Mouse (Mus musculus): ENCODE measurements around the gene Hoxc9. TPM values are rescaled to one million over a fixed set of nuclear protein-coding genes. Genes with fewer than 3 reads are reported as not detected.

Gene Hoxc9
- polyA plus RNA-seq, 1 experiment from 2014 or later = not detected

MicroRNA genes within 50 kb of the gene (microRNA counts, 519-probe panel; counts per million panel counts)
- microRNA mmu-miR-615-3p = 110 counts per million, percentile 56 among the panel's probes with 10 or more counts
- microRNA mmu-miR-615-5p = 110 counts per million, percentile 56 among the panel's probes with 10 or more counts

Small RNAs within 50 kb of the gene (microRNA-seq; reads per million reads assigned to microRNA genes)
- gene Mir196a-2 (1.2 reads per million), gene Mir615 (18.4 reads per million, percentile 35 among the genes with 10 or more reads in this experiment)

Other genes starting within 250 kb of the Hoxc9 start
- not detected in 2 replicates for gene Hoxc13, start 55.3 kb upstream of the Hoxc9 start, polyA plus RNA-seq (2015; fragmentation: Nextera tagmentation; extraction: Ambion mirVana)
- gene Hoxc12, start 39.7 kb upstream of the Hoxc9 start, polyA plus RNA-seq (2015; fragmentation: Nextera tagmentation; extraction: Ambion mirVana) = not detected in 2 replicates
- not detected in 2 replicates for gene Hoxc11, start 22.0 kb upstream of the Hoxc9 start, polyA plus RNA-seq (2015; fragmentation: Nextera tagmentation; extraction: Ambion mirVana)
- not detected in 2 replicates for gene Hoxc10, start 9.6 kb upstream of the Hoxc9 start, polyA plus RNA-seq (2015; fragmentation: Nextera tagmentation; extraction: Ambion mirVana)
- 0.09 TPM in 1 of 2 replicates, not detected in the other for gene Hoxc5, start 9.0 kb upstream of the Hoxc9 start, polyA plus RNA-seq (2015; fragmentation: Nextera tagmentation; extraction: Ambion mirVana)
- gene Hoxc8, start 14.2 kb downstream of the Hoxc9 start, polyA plus RNA-seq (2015; fragmentation: Nextera tagmentation; extraction: Ambion mirVana) = not detected in 2 replicates
- not detected in 2 replicates for gene Hoxc6, start 21.8 kb downstream of the Hoxc9 start, polyA plus RNA-seq (2015; fragmentation: Nextera tagmentation; extraction: Ambion mirVana)
- 0.10 and 0.11 TPM in 2 replicates for gene Hoxc4, start 42.5 kb downstream of the Hoxc9 start, polyA plus RNA-seq (2015; fragmentation: Nextera tagmentation; extraction: Ambion mirVana)
- gene Smug1, start 190.7 kb downstream of the Hoxc9 start, polyA plus RNA-seq (2015; fragmentation: Nextera tagmentation; extraction: Ambion mirVana) = 26.8 and 27.7 TPM in 2 replicates